Mouse (Mus musculus) liver, postnatal 0 days (tissue): ENCODE measurements at regions not wholly inside any gene's neighbourhood (a gene's known extent, or its start where the extent isn't known, plus 50 kb on each side); places are given as distances from the start of the nearest gene placed in this dataset.
A peak's percentile ranks its signal among the peaks of the same experiment; 100 is the strongest.

Source experiments
- ATAC-seq: fragments of 200-750 bp; cut with Nextera tagmentation; 2 replicates; pipeline ENCODE4 v1.8.0; 2017; ENCODE audit warnings: mild to moderate bottlenecking, moderate library complexity
- DNase-seq: peaks from one replicate; pipeline ENCODE4 v3.0.0-alpha.2; 2016
- H3K27ac ChIP-seq: fragments of 300-500 bp; sonication (generic); 2 replicates; pipeline ENCODE4 v1.5.1; 2014; ENCODE audit warnings: antibody characterized with exemption, moderate library complexity, mild to moderate bottlenecking, low read depth
- H3K27me3 ChIP-seq: fragments of 300-500 bp; sonication (generic); 2 replicates; pipeline ENCODE4 v1.6.1; 2014; ENCODE audit warnings: low read length, control low read depth, mixed read lengths; ENCODE audit not compliant: insufficient read depth
- H3K36me3 ChIP-seq: fragments of 300-500 bp; sonication (generic); replicated peaks from 2 replicates; pipeline ENCODE4 v1.6.1; 2014; ENCODE audit warnings: mild to moderate bottlenecking, control low read depth, low read length, moderate library complexity, mixed read lengths; ENCODE audit not compliant: insufficient read depth
- H3K4me1 ChIP-seq: fragments of 300-500 bp; sonication (generic); 2 replicates; pipeline ENCODE4 v1.6.1; 2014; ENCODE audit warnings: antibody characterized with exemption, mild to moderate bottlenecking, control low read depth; ENCODE audit not compliant: insufficient read depth
- H3K4me2 ChIP-seq: fragments of 300-500 bp; sonication (generic); 2 replicates; pipeline ENCODE4 v1.6.1; 2014; ENCODE audit warnings: low read depth, mild to moderate bottlenecking, low read length, moderate library complexity, mixed read lengths
- H3K4me3 ChIP-seq: fragments of 300-500 bp; sonication (generic); 2 replicates; pipeline ENCODE4 v1.5.1; 2014; ENCODE audit warnings: low read depth, low read length
- H3K9ac ChIP-seq: fragments of 300-500 bp; sonication (generic); replicated peaks from 2 replicates; pipeline ENCODE4 v1.6.1; 2014; ENCODE audit warnings: mild to moderate bottlenecking, moderate library complexity
- H3K9me3 ChIP-seq: fragments of 300-500 bp; sonication (generic); 2 replicates; pipeline ENCODE4 v1.6.1; 2016; ENCODE audit warnings: mild to moderate bottlenecking, control low read depth, low read length, mixed read lengths
- CTCF ChIP-seq: sonication (generic); IDR thresholded peaks from 2 replicates; pipeline ENCODE4 v1.5.1; 2016; ENCODE audit warnings: antibody characterized with exemption, low read depth
- EP300 ChIP-seq: IDR thresholded peaks from 2 replicates; pipeline ENCODE4 v1.6.1; 2016; ENCODE audit warnings: antibody characterized with exemption, low read depth, mild to moderate bottlenecking
- whole genome bisulfite sequencing: fragments of 180-500 bp; shearing (Covaris S2); extraction: QIAGEN DNeasy Blood & Tissue Kit; methylation state at CpG from one replicate; pipeline ENCODE4 v1.1.7; 2014; ENCODE audit not compliant: insufficient replicate concordance; 5-methylcytosine and 5-hydroxymethylcytosine counted together

DNA sequence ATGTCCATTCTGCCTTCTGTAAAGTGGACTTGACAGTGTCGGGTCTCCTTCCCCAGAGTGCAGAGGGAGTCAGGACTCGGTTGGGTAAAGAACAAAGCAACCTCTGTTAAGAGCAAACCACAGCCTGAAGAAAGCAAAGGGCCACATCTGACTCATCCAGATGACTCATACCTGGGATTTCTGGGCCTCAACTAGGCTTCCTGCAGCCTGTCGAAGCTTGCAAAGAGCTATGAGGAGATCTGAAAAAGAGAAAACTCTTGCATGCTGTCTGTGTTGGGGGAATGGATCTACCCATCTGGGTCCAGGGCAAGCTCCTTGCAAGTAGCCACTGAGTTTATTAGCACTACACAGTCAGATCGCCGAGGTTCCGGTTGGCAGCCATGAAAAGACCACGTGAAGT, 63.5 kb upstream of the Maf start:
- no peak overlapping the region for H3K4me3 ChIP-seq
- H3K9ac ChIP-seq = no peak overlapping the region
- H3K4me2 ChIP-seq = no peak overlapping the region
- TF ChIP-seq CTCF (no peak), EP300 (no peak)
- H3K36me3 ChIP-seq = no peaks in the 10 kb centered on the region
- 63% methylated on average over 7 of the region's 7 CpGs for WGBS
- ATAC-seq (no peak), DNase-seq (no peak)
- no peaks in the 10 kb centered on the region for H3K4me1 ChIP-seq
- no peaks in the 10 kb centered on the region for H3K27me3 ChIP-seq
- H3K27ac ChIP-seq = no peak overlapping the region
- H3K9me3 ChIP-seq = no peaks in the 10 kb centered on the region

DNA sequence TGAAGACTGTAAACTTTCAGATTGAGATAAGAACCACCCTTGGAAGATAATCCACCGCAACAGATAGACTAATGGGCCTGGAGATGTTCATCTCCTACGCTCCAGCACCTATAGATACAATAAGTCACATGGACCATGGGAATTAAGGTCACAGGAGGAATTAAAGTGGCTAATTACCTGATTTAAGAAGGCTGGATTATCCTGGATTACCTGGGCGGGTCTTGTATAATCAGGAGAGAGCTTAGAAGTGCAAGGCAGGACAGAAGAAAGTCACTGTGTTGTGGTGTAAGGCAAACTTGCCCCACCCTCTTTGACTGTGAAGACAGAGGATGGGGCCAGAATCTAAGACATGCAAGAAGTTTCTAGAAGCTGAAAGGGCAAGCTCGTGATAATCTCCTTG, 61.0 kb upstream of the Maf start:
- no peak for ATAC-seq

GRCm38 (mm10) chr8:115766218-115766898, 58.8 kb upstream of the Maf start:
- H3K36me3 ChIP-seq = no peaks in the 10 kb centered on the region
- H3K4me2 ChIP-seq = no peak overlapping the region
- ATAC-seq = no peak
- no peak overlapping the region for H3K9ac ChIP-seq
- 34% methylated on average over 9 of the region's 9 CpGs for WGBS
- DNase-seq = peak; percentile 24
- no peaks in the 10 kb centered on the region; the same call in 1 of the 2 replicates for H3K4me1 ChIP-seq
- no peak overlapping the region for H3K27ac ChIP-seq
- H3K4me3 ChIP-seq = no peak overlapping the region
- H3K27me3 ChIP-seq = no peaks in the 10 kb centered on the region
- TF ChIP-seq EP300 (no peak), CTCF (no peak)
- H3K9me3 ChIP-seq = no peaks in the 10 kb centered on the region

More for the DNA sequence above, 61.0 kb upstream of the Maf start:
- WGBS = 83% methylated on average over 4 of the region's 4 CpGs
- Histone ChIP-seq H3K9ac (no peak overlapping the region), H3K4me1 (no peaks in the 10 kb centered on the region), H3K4me3 (no peak overlapping the region), H3K9me3 (no peaks in the 10 kb centered on the region), H3K4me2 (no peak overlapping the region), H3K27me3 (no peaks in the 10 kb centered on the region), H3K27ac (no peak overlapping the region), H3K36me3 (no peaks in the 10 kb centered on the region)
- no peak for DNase-seq
- no peak for TF ChIP-seq EP300
- no peak for TF ChIP-seq CTCF

DNA sequence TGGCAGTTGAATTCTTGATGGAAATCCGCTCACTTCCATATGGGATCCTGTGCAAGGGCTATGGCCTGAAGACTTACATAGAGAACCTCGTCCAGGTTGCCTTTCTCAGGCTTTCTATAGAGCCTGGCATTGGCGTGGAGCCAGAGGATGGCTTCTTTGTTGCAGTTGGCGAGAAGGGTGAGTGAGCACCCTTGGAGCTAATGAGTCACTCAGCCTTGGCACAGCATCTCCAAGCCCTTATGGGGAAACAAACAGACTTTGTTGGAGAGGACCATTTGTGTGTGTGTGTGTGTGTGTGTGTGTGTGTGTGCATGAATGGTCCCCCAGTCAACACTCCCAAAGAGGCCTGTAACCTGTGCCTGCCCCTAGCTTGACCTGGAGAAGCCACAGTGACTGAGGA, 57.0 kb upstream of the Maf start:
- Histone ChIP-seq H3K9ac (no peak overlapping the region), H3K36me3 (no peaks in the 10 kb centered on the region), H3K4me3 (no peak overlapping the region), H3K4me1 (no peaks in the 10 kb centered on the region; the same call in 1 of the 2 replicates), H3K4me2 (no peak overlapping the region), H3K27ac (no peak overlapping the region), H3K27me3 (no peaks in the 10 kb centered on the region), H3K9me3 (0 out of 2 replicates have a peak, but pooled peaks cover 2% of the 10 kb centered on the region)
- TF ChIP-seq EP300 (no peak), CTCF (no peak)
- DNase-seq (no peak), ATAC-seq (no peak)
- WGBS = 75% methylated on average over 4 of the region's 4 CpGs

GRCm38 (mm10) chr8:115758011-115758410, 50.4 kb upstream of the Maf start:
- no peak overlapping the region for H3K9ac ChIP-seq
- no peak for DNase-seq
- no peak overlapping the region for H3K4me2 ChIP-seq
- 78% methylated on average over 1 of the region's 1 CpGs for WGBS
- H3K36me3 ChIP-seq = no peaks in the 10 kb centered on the region
- no peak for ATAC-seq
- 0 out of 2 replicates have a peak, but pooled peaks cover 2% of the 10 kb centered on the region for H3K9me3 ChIP-seq
- no peak overlapping the region for H3K27ac ChIP-seq
- no peak overlapping the region for H3K4me3 ChIP-seq
- TF ChIP-seq EP300 (no peak), CTCF (no peak)
- no peaks in the 10 kb centered on the region for H3K27me3 ChIP-seq
- peaks cover 8% of the 10 kb centered on the region for H3K4me1 ChIP-seq
